Mouse (Mus musculus) heart, embryonic 10.5 days (tissue): Measurements from ENCODE around the gene Kpna6. TPM values are rescaled to one million over a fixed set of nuclear protein-coding genes. Genes with fewer than 3 reads are reported as not detected.

Experiments
- DNase-seq: peaks from one replicate; pipeline ENCODE4 v3.0.0-alpha.2; 2017; ENCODE audit warnings: low spot score
- H3K27ac ChIP-seq: fragments of 300-500 bp; sonication (generic); 2 replicates; pipeline ENCODE4 v1.5.1; 2016; ENCODE audit warnings: mild to moderate bottlenecking
- H3K27me3 ChIP-seq: fragments of 300-500 bp; sonication (generic); 2 replicates; pipeline ENCODE4 v1.6.1; 2016; ENCODE audit warnings: mild to moderate bottlenecking; ENCODE audit not compliant: poor library complexity, insufficient read depth, severe bottlenecking
- H3K36me3 ChIP-seq: fragments of 300-500 bp; sonication (generic); 2 replicates; pipeline ENCODE4 v1.6.1; 2016; ENCODE audit warnings: mild to moderate bottlenecking, moderate library complexity
- H3K4me1 ChIP-seq: fragments of 300-500 bp; sonication (generic); 2 replicates; pipeline ENCODE4 v1.6.1; 2016; ENCODE audit warnings: mild to moderate bottlenecking
- H3K4me3 ChIP-seq: fragments of 300-500 bp; sonication (generic); 2 replicates; pipeline ENCODE4 v1.5.1; 2016; ENCODE audit warnings: mild to moderate bottlenecking, moderate library complexity
- H3K9me3 ChIP-seq: fragments of 300-500 bp; sonication (generic); 2 replicates; pipeline ENCODE4 v1.6.1; 2016; ENCODE audit warnings: mild to moderate bottlenecking, moderate library complexity
- WGBS: fragments of 180-500 bp; shearing (Covaris S2); methylation state at CpG from one replicate; pipeline ENCODE4 v1.1.7; 2016; 5-methylcytosine and 5-hydroxymethylcytosine counted together
- microRNA-seq: library from miRNA; unstranded; fragments of <30 nt; microRNA quantifications from one replicate; pipeline ENCODE4, GENCODE M21; 2017
- polyA plus RNA-seq: library from polyadenylated mRNA; unstranded; fragments of >200 nt; fragmentation: Nextera tagmentation; extraction: Ambion mirVana; gene quantifications from 2 replicates; pipeline ENCODE4 v1.2.1, GENCODE M21; 2016

The Kpna6 gene
- polyA plus RNA-seq, 1 experiment from 2014 or later = 13.6 TPM

DNA sequence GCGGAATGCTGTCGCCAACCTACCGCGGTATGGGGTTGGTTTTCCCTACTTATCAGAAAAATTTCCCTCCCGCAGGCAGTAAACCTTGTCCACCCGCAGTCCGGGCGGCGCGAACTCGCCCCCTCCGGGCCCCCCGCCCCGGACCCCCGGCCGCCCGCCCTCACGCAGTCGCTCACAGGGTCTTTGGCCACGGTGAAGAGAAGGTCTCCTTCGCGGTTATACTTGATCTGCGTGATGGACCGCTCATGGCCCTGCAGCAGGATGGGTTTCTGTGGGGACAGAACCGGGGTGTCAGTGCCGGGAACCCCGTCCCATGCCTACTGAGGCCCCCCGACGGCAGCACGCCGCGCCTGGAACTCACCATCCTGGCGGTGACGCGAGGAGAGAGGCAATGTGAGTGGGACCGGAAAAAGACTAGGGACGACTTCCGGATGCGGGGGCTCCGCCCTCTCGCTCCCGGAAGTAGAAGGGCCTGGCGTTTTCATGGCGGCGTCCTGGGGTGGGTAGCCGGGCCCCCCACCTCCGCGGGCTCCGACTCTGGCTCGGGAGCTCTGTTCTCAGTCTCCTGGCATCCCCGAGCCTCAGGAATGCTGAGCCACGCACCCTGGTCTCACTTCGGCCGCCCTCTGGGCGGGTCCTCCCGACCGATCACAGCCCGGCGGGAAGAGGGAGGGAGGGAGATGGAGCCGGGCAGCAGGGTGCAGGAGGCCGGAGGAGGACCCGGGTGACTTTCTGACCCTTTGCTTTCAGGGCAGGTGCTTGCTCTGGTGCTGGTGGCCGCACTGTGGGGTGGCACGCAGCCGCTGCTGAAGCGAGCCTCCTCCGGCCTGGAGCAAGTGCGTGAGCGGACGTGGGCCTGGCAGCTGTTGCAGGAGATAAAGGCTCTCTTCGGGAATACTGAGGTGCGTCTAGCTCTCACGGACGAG is 72.1 kb downstream of the Kpna6 start, which contains the start of the genes Eif3i and Tmem234:
Gene Eif3i, minus strand, starts transcription at position 416 of the 926 bp plus-strand sequence.
Gene Tmem234, plus strand, starts transcription at position 436 of the 926 bp plus-strand sequence.
- H3K4me1 ChIP-seq = peaks cover 34% of the 10 kb centered on the region
- peak within 1 kb of the TSS; percentile 93 for H3K4me3 ChIP-seq
- no peaks in the 10 kb centered on the region for H3K27me3 ChIP-seq
- DNase-seq = peak; percentile 94
- peak within 1 kb of the TSS; percentile 96 for H3K27ac ChIP-seq
- H3K9me3 ChIP-seq = no peaks in the 10 kb centered on the region
- under 1% methylated on average over 71 of the region's 74 CpGs for WGBS
- H3K36me3 ChIP-seq = peaks cover 62% of the 10 kb centered on the region

Small RNAs within 50 kb of the gene (microRNA-seq; reads per million reads assigned to microRNA genes)
- 0.76 reads per million for gene Mir7016

Other genes with a start within 250 kb of the Kpna6 start
- 3.4 and 3.9 TPM in 2 replicates for gene Zbtb8b, start 231.9 kb downstream of the Kpna6 start, polyA plus RNA-seq
- gene Bsdc1, start 211.2 kb downstream of the Kpna6 start, polyA plus RNA-seq = 22.4 and 22.9 TPM in 2 replicates
- not detected in 2 replicates for gene Tssk3, start 181.7 kb downstream of the Kpna6 start, polyA plus RNA-seq
- not detected in 2 replicates for gene Fam229a, start 181.6 kb downstream of the Kpna6 start, polyA plus RNA-seq
- 535 and 802 TPM in 2 replicates for gene Marcksl1, start 159.2 kb downstream of the Kpna6 start, polyA plus RNA-seq
- 201 and 237 TPM in 2 replicates for gene Hdac1, start 130.1 kb downstream of the Kpna6 start, polyA plus RNA-seq
- gene Lck, start 99.1 kb downstream of the Kpna6 start, polyA plus RNA-seq = 3.0 and 6.3 TPM in 2 replicates
- gene Fam167b, start 94.2 kb downstream of the Kpna6 start, polyA plus RNA-seq = 1.6 and 3.6 TPM in 2 replicates
- 212 and 236 TPM in 2 replicates for gene Eif3i, start 72.1 kb downstream of the Kpna6 start, polyA plus RNA-seq
- 184 and 200 TPM in 2 replicates for gene Tmem234, start 72.1 kb downstream of the Kpna6 start, polyA plus RNA-seq
- gene Dcdc2b, start 58.5 kb downstream of the Kpna6 start, polyA plus RNA-seq = 1.1 and 1.7 TPM in 2 replicates
- gene Iqcc, start 53.7 kb downstream of the Kpna6 start, polyA plus RNA-seq = 24.0 and 29.4 TPM in 2 replicates
- 37.1 and 43.0 TPM in 2 replicates for gene Ccdc28b, start 48.8 kb downstream of the Kpna6 start, polyA plus RNA-seq
- gene Txlna, start 31.7 kb downstream of the Kpna6 start, polyA plus RNA-seq = 71.7 and 72.4 TPM in 2 replicates
- 8.2 and 12.2 TPM in 2 replicates for gene Tmem39b, start 24.1 kb upstream of the Kpna6 start, polyA plus RNA-seq
- gene Khdrbs1, start 69.5 kb upstream of the Kpna6 start, polyA plus RNA-seq = 93.7 and 115 TPM in 2 replicates
- 348 and 351 TPM in 2 replicates for gene Ptp4a2, start 138.5 kb upstream of the Kpna6 start, polyA plus RNA-seq